Mouse (Mus musculus) neural tube, embryonic 10.5 days (tissue): ENCODE results near the gene Sh2d3c.

Experiments used
- DNase-seq: peaks from one replicate; pipeline ENCODE4 v3.0.0-alpha.2; 2017; ENCODE audit warnings: low spot score; ENCODE audit errors: extremely low spot score

The Sh2d3c gene

GRCm38 (mm10) chr2:32752181-32752580, 31.3 kb downstream of the Sh2d3c start:
- DNase-seq, result no peak

- DNase-seq, result no peak
Observed at GRCm38 (mm10) chr2:32756674-32757055, 35.8 kb downstream of the Sh2d3c start.

GRCm38 (mm10) chr2:32757056-32757845, 36.4 kb downstream of the Sh2d3c start, which contains the start of gene Tor2a:
TSS of gene Tor2a (plus strand) at chr2:32757234.
- DNase-seq, result peak; percentile 97

- DNase-seq, result no peak
Observed at GRCm38 (mm10) chr2:32758503-32758902, 37.6 kb downstream of the Sh2d3c start.

GRCm38 (mm10) chr2:32759001-32759400, 38.1 kb downstream of the Sh2d3c start:
- no peak for DNase-seq

GRCm38 (mm10) chr2:32761361-32761760, 40.5 kb downstream of the Sh2d3c start:
- DNase-seq, result no peak

- DNase-seq, result no peak
Observed at GRCm38 (mm10) chr2:32761859-32762258, 41.0 kb downstream of the Sh2d3c start.

GRCm38 (mm10) chr2:32763353-32763752, 42.5 kb downstream of the Sh2d3c start:
- DNase-seq, result no peak

- DNase-seq, result no peak
Observed at GRCm38 (mm10) chr2:32767241-32767640, 46.4 kb downstream of the Sh2d3c start.

- no peak for DNase-seq
Observed at GRCm38 (mm10) chr2:32768661-32769285, 47.9 kb downstream of the Sh2d3c start.

- DNase-seq, result no peak
Observed at GRCm38 (mm10) chr2:32769327-32770085, 48.7 kb downstream of the Sh2d3c start.

GRCm38 (mm10) chr2:32771886-32772285, 51.0 kb downstream of the Sh2d3c start:
- DNase-seq, result no peak

GRCm38 (mm10) chr2:32772626-32773279, 51.9 kb downstream of the Sh2d3c start:
- no peak for DNase-seq

- DNase-seq, result peak; percentile 98
Observed at GRCm38 (mm10) chr2:32775359-32776074, 54.7 kb downstream of the Sh2d3c start, which contains the start of the genes Ttc16 and Ptrh1. TSS of gene Ttc16 (minus strand) at chr2:32775633. TSS of gene Ptrh1 (plus strand) at chr2:32775786.

- no peak for DNase-seq
Observed at GRCm38 (mm10) chr2:32776192-32776591, 55.3 kb downstream of the Sh2d3c start.

- DNase-seq, result no peak
Observed at GRCm38 (mm10) chr2:32778081-32778480, 57.2 kb downstream of the Sh2d3c start.

GRCm38 (mm10) chr2:32779131-32779530, 58.3 kb downstream of the Sh2d3c start:
- peak; percentile 59 for DNase-seq

- no peak for DNase-seq
Observed at GRCm38 (mm10) chr2:32779714-32780113, 58.9 kb downstream of the Sh2d3c start.

- no peak for DNase-seq
Observed at GRCm38 (mm10) chr2:32781710-32782109, 60.9 kb downstream of the Sh2d3c start.

- DNase-seq, result no peak
Observed at GRCm38 (mm10) chr2:32784048-32784681, 63.3 kb downstream of the Sh2d3c start, which contains the start of gene Cfap157. TSS of gene Cfap157 (minus strand) at chr2:32784428.
